Mouse (Mus musculus): ENCODE measurements around the gene Lax1.
"Not testable (repeated sequence)": the region's sequence is repeated elsewhere in the genome, so short reads cannot be mapped to it uniquely, and the experiment has no call there.

Gene Lax1

DNA sequence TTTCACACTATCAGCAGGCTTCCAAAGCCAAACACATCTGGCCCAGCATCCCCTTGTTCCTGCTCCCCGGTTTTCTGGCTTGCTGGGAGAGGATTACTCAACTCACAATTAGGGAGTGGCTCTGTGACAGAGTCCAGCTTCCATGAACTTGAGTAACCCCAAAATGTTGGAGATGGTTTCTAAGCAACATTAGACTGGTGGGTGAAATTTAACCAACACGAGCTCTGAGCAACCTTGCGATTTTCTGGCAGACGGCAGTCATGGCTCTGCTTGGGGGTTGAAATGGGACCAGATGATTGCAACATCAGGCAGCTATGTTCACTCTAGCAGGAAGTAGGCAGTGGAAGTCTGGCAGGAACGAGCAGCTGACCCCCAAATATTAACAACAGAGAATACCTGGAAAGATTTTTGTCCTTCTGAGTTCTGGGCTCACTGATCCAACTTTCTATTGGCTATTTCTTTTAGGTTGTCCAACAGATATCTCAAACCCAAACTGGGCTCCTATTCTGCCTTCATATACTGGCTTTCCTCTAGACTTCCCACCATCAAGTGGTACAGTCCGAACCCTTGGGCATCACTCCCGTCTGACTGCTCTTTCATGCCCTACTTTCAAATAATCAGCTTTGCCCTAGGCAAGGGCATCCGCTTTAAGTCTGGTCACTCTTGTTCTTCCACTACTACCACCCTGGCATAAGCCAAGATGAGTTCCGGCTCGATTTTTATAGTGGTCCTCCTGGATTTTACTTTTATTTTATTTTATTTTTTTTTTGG, 4.0 kb downstream of the Lax1 start:
- peak; percentile 91 for DNase-seq

DNA sequence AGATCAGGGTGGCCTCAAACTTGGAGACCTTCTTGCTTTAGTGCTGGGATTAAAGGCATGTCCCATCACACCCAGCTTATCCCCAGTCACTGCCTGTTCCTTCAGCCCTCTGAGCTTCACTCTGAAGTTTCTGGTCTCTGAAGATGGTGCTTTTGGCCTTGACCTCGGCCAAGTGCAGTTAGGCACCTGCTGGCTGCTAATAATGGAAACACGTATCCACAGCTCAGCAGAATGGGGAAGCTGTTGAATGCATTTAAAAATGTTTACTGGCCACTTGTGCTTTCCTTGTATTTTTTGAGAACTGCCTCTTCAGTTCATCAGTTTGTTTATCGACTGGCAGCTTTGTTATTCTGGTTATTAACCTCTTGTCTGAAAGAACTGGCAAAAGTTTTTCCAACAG, 18.1 kb downstream of the Lax1 start:
- no peak for DNase-seq

DNA sequence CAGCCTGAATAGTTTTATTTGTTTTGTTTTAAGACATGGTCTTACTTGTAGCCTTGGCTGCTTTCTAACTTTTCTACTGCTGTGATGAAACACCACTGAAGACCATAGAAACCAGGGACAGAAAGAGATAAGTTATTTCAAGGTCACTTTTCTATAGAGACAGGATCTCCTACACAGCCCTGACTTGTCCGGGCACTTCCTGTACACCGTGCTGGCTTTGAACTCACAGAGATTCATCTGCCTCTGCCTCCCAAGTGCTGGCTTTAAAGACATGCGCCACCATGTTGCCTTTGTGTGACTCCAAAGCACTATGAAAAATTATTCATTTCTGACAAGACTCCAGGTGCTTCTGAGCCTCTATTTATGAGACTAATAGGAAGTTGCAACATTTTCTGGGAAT, 18.6 kb downstream of the Lax1 start:
- no peak for DNase-seq

DNA sequence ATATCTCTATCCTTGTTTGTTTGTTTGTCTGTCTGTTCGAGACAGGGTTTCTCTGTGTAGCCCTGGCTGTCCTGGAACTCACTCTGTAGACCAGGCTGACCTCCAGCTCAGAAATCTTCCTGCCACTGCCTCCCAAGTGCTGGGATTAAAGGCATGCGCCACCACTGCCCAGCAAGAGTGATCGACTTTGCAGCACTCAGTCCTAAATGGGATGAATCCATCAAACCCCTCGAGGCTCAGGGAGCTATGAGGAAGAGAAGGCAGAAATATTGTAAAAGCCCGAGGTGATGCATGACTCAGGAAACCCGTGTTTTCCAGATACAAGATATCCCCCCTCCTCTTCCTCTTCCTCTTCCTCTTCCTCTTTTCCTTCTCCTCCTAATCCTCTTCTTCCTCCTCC, 19.1 kb downstream of the Lax1 start:
- DNase-seq, result no peak

- no peak for DNase-seq
These were observed 19.7 kb downstream of the Lax1 start for GRCm38 (mm10) chr1:133670190-133670589.

DNA sequence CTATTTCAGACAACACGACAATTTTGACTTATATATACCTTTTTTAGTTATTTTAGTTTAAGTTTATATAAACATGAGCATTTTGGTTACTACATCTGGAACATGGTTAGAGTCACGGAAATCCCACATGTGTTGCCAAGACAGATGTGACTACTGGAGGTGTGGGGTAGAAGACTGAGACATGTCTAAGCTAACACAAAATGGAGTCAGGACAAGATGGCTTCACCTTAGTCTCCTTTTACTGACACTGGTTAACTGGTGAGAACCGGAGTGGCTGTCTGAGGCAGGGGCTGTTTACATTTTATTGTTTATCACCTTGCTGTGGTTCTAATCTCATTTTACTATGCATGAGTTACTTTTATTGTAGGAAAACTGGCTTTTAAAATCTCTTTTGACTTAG, 21.3 kb downstream of the Lax1 start:
- DNase-seq, result no peak

GRCm38 (mm10) chr1:133667721-133668120, 22.2 kb downstream of the Lax1 start:
- DNase-seq, result no peak

DNA sequence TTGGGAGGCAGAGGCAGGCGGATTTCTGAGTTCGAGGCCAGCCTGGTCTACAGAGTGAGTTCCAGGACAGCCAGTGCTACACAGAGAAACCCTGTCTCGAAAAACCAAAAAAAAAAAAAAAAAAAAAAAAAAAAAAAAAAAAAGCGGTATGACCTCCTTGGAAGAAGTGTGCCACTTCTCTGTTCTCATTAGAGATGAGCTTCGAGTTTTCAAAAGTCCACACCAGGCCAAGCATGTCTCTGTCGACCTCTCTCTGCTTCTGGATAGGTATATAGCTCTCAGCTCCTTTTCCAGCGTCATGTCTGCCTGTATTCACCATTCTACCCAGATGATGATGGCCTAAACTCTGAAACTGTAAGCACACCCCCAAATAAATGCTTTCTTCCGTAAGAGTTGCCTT, 24.2 kb downstream of the Lax1 start:
- DNase-seq, result not testable (repeated sequence)

DNA sequence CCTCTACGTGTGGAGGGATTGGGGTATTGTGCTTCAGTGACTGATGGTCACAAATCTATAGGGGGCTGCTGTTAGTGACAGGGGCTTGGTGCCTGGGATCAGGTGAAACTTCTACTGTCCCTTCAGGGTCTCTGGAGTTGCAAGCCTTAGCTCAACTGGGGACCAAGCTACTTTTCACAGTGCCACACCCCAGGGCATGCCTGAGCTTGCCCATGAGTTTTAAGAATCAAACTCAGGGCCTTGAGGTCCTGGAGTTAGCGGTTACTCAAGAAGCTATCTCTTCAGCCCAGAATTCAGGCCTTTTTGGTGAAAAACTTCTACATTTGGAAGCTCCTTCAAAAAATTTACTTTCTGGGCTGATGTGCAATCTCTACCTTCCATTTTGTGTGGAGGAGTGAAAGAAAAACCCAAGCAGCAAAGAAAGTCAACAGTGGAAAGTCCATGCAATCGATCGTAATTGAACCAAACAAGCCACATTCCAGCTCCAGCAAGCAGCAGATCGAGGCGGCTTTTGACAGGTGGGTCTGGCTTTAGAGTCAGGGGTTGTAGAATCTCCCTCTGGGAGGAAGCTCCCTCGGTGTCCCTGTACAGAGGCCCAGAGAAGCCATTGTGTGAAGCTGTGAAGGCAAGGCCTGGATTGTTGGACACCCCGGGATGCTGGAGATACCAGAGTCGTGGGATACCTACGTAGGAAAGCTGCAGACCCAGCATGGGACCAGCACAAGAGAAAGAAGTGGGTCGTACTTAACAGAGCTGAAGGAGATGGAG, 25.5 kb downstream of the Lax1 start:
- no peak for DNase-seq

DNA sequence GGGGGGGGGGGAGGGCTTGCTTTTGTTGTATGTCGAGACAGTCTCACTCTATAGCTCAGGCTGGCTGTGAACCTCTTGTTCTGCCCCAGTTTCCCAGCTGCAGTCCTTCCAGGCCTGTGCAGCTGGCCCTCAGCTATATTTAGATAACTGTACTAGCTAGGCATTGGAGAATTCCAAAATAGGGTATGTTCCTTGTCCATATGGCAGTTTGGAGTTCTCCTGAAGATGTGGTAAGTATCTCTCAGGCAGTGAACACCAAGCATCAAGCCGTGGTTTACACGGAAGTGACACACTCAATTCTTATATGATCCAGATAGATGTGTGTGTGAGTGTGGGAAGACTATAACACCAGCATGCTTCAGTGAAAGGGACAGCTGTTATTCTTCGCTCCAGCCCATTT, 26.5 kb downstream of the Lax1 start:
- DNase-seq, result no peak

- no peak for DNase-seq
These were observed 27.0 kb downstream of the Lax1 start for GRCm38 (mm10) chr1:133662941-133663340.

GRCm38 (mm10) chr1:133661203-133661933, 28.5 kb downstream of the Lax1 start, which contains the start of gene Gm38394:
TSS of gene Gm38394 (minus strand) at chr1:133661318.
- peak; percentile 95 for DNase-seq

DNA sequence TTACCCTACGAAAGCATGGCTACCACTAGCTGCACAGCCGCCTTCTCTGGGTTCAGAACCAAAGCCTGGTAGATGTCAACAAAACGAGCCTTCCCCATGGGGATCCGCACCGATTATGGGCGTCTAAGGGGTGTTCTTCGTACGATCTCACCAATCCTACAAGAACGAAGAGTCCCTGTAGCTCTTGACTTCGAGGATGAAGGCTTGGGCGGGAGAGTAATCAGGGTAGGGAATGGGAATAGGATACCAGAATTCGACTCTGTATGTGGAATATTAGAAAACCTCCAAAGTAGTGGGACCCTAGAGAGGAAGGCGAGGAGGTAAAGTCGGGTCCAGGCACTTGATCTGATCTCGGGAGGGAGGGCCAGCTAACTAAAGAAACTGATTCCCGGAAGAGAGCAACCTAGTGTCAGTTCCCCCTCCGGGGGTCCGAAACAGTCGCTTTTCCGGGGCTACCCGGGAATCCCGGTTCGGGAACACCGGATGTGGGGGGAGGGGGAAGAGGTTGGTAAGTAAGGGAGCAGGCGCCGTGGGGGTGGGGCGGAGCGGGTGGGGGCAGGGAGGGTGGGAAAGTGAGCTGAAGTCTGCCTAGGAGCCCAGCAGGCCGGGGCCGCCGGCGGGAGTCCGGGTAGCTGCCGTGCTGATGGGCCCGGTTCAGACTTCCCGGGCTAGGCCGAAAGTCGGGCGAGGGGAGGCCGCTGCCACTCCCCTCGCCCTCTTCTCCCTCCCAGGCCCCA, 29.3 kb downstream of the Lax1 start, which contains the start of gene Zbed6:
Zbed6 (minus strand) TSS at position 420 of the 737 bp plus-strand sequence.
- DNase-seq, result peak; percentile 71

GRCm38 (mm10) chr1:133658878-133659277, 31.0 kb downstream of the Lax1 start:
- no peak for DNase-seq

DNA sequence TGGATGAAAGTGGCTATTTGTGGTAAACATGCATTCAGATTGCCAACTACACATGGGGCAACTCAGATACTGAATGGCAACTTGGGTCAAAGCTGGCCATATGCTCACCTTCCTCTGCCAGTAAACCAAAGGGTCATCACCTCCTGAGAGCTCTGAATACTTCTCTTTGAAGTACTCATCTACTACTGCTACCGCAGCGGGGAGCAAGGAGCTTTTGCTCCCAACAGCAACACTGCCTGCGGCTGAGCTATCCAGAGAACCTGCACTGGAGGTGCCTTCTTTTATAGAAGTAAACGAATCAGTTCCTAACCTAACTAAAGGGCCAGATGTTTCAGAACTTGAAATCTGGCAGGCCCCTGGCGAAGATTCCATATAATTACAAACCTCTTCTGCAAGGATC, 33.1 kb downstream of the Lax1 start:
- no peak for DNase-seq

- no peak for DNase-seq
These were observed 36.9 kb downstream of the Lax1 start for GRCm38 (mm10) chr1:133653033-133653432.

DNA sequence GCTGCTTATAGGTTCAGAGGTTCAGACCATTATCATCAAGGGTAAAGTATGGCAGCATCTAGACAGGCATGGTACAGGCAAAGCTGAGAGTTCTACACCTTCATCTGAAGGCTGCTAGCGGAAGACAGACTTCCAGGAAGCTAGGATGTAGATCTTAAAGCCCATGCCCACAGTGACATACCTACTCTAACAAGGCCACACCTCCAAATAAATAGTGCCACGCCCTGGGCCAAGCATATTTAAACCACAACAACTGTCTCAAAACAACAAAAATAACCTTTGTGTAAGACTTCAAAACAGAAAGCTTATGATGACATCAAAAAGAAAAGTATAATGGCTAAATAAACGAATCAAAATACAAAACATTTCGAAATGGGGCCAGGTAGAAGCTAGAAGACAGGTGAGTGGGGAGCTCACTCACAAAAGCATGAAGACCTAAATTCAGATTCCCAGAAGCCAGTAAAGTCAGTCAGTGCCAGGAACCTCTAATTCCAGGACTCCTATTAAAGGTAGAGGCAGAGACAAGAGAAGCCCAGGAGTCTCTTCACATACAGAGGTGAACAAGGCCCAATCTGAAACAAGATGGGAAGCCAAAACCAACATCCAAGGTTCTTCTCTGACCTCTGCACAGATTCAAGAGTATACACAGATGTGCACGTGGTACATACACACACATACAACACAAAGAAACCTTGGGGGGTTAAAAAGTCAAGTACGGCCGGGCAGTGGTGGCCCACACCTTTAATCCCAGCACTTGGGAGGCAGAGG, 39.4 kb downstream of the Lax1 start:
- no peak for DNase-seq

- no peak for DNase-seq
These were observed 44.3 kb downstream of the Lax1 start for GRCm38 (mm10) chr1:133645652-133646051.

- no peak for DNase-seq
These were observed 48.7 kb downstream of the Lax1 start for GRCm38 (mm10) chr1:133641163-133641562.

DNA sequence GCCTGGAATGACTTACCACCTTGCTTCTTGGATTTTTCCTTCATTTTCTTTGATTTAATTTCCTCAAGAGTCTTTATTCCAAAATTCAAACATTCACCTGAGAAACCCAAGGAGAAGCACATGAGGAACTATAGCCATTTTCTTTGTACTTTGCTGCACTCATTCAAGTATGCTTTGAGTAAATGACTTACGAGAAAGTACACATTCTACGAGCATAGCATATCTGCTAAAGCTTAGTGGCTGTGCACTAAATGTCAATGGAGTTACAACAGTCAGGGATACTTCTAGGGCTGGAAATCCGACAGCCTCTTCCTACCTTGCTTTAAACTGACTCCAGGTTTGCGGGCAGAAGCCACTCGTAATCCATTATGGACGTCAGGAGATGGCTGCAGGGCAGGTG, 51.4 kb downstream of the Lax1 start:
- DNase-seq, result no peak

GRCm38 (mm10) chr1:133632168-133632567, 57.7 kb downstream of the Lax1 start:
- DNase-seq, result no peak

Measured in kidney, adult 11 months (tissue).